Mouse (Mus musculus) B cell, adult (primary cell): ENCODE measurements around the gene Mbtps2. TPM values are rescaled to one million over a fixed set of nuclear protein-coding genes. Genes with fewer than 3 reads are reported as not detected.

Experiments
- total RNA-seq: library from RNA; stranded (reverse); gene quantifications from 4 replicates; pipeline ENCODE4 v1.2.4, GENCODE M21; 2023; ENCODE audit not compliant: inconsistent age

Mbtps2 gene
- total RNA-seq = 17.2 to 19.5 TPM (median 18.7 TPM) in 4 replicates

DNA sequence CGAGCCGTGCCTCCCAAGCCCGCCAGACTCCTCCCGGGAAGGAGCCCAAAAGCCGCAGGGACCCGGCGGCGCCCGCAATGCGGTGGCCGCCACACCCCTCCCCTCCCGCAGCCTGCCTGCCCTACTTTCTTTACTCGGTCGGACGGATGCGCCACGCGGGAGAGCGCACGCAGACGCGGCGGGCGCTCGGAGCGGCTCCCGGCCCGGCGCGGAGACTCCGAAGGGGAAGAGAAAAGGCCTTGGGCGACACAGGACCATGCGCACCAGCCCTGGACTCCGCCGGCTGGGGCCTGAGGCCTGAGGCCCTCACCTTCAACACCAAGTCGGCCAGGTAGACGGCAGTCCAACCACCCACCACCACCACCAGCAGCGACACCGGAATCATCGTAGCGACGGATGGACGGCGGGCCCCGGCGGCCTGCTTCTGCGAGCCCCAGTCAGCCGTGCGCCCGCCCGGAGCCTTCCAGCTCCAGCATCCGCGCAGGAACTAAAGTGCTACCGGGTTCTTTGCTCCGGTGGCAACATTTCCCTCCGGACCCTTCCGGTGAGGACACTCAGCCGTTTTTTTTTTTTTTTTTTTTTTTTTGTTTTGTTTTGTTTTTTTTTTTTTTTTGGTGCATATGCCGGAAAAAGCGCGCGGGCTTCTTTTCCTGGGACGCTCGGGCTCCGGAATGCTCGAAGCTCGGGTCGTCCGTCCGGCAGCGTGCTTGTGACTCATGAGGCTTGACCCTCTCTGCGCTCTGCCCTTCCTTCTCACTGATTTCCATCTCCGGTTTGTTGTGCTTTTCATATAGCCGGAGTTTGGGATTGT lies at the start of gene Mbtps2:
TSS of gene Mbtps2 (minus strand) at position 530 of the 811 bp plus-strand sequence.

GRCm38 (mm10) chrX:157568840-157569239 lies 29.7 kb downstream of the Mbtps2 start, which contains the start of gene Yy2:
Gene Yy2, minus strand, starts transcription at chrX:157568985.

DNA sequence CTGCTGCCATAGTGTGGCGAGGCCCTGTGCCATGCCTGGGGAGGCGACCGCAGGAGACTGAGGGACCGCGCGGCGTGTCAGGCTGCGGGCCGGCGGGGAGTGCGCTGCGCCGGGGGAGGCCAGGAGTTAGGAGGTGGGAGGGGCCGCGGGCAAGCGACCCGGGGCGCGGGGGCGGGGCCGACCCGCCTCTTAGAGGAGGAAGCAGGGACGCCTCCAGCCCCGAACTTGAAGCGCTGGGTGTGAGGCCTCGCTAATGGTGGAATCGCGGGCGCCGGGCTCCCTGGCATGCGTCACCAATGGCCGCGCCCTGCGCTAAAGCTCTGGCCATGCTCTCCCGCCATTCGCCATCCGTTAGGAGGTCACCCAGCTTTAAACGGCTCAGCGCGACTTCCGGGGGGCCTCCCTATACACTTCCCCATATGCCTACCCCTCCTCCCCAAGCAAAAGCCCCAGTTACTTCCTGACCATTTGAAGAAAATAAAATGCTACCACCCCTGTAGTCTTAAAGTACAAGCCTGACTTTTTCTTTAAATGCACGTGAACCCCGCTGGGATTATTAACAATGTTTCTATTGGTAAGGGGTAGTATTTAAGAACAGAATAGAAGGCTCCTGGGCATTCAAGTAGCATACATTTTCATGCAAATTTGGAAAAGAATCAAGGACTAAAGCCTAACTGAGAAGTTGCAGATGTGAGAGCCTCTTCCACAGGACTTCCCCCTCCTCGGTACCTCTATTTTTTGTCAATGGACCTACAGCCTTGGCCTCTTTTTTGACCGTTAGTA lies 106.4 kb downstream of the Mbtps2 start, which contains the start of gene Sms:
TSS of gene Sms (minus strand) at position 344 of the 783 bp plus-strand sequence.

Other genes with a start within 250 kb of the Mbtps2 start
- gene Phex, start 183.4 kb downstream of the Mbtps2 start, total RNA-seq = 0.30 to 0.42 TPM (median 0.39 TPM) in 4 replicates
- 53.2 to 64.9 TPM (median 62.3 TPM) in 4 replicates for gene Sms, start 106.4 kb downstream of the Mbtps2 start, total RNA-seq
- 0.90 to 2.1 TPM (median 1.3 TPM) in 4 replicates for gene Yy2, start 29.7 kb downstream of the Mbtps2 start, total RNA-seq
- gene Smpx, start 100.2 kb upstream of the Mbtps2 start, total RNA-seq = not detected in 4 replicates
- gene Klhl34, start 219.7 kb upstream of the Mbtps2 start, total RNA-seq = not detected in 4 replicates